In the genomic region with DNA sequence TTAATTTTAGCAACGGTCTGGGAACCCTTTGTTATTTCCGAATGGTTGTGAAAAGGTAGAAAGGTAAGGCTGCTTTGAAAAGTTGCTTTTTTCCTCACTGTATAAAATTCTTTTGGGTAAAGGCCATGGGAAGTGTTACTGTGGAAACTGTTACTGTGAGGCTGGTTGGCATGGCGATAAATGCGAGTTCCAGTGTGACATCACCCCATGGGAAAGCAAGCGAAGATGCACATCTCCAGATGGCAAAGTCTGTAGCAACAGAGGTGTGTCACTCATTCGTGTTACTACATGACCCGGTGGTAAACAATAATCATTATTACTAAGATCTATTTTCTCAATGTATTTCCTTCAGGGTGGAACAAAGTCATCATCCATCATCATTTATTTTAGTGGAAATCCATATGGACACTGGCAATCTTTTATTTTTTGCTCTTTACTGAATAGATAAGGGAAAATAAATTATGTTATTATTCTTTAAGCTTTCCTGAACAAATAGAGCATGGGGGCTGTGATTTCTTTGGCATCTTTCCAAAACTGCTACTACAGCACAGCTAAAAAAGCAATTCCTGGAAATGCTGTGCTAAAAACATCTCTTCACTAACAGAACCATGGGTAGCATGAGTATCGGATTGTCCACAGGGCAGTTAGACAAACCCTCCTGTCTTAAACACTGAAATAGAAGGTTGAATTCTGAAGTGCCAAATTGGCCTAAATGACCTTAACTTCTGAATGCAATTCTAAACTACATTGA, we compare ENCODE assay signal across 10 mouse cellular contexts.
A peak's percentile ranks its signal among the peaks of the same experiment; 100 is the strongest.
DNase-seq lines count a peak whose midpoint lies in the region; ATAC-seq and TF ChIP-seq lines count a peak whose summit lies in the region.
"Had no signal": no experiment of that assay in that cellular context is flagged by ENCODE, and none has a peak within 500 bp of the region (broad histone marks: within the 10 kb centered on the region; RNA-seq: fewer than 3 reads in every experiment).

No protein-coding gene starts in this region.

- no peak for TF ChIP-seq POLR2A in brain, embryonic 14.5 days (IDR thresholded peaks at IDR 0.05; ENCODE audit: borderline replicate concordance, extremely low read depth, insufficient read depth, insufficient read length, poor library complexity, severe bottlenecking)

- H3K4me1 ChIP-seq in midbrain, embryonic 13.5 days (replicated peaks), result peaks cover 4% of the 10 kb centered on the region
- H3K4me1 ChIP-seq in liver, embryonic 11.5 days (replicated peaks; ENCODE audit: control insufficient read depth, insufficient read depth, low read length), result no peaks in the 10 kb centered on the region
- no peaks in the 10 kb centered on the region for H3K4me1 ChIP-seq in intestine, embryonic 15.5 days (replicated peaks)
- H3K4me1 ChIP-seq: limb, embryonic 10.5 days had no signal

- no peak overlapping the region for H3K9ac ChIP-seq in midbrain, embryonic 13.5 days (replicated peaks)
- no peak overlapping the region for H3K9ac ChIP-seq in liver, embryonic 11.5 days (ENCODE audit: low read depth, low read length)
- H3K9ac ChIP-seq in intestine, embryonic 15.5 days, result no peak overlapping the region

- ATAC-seq in midbrain, embryonic 13.5 days, result peak; percentile 71; the same call in 1 of the 2 replicates
- ATAC-seq in liver, embryonic 11.5 days (replicated peaks; ENCODE audit: low FRiP score), result no peak
- ATAC-seq in intestine, embryonic 15.5 days, result no peak

- no peak overlapping the region for H3K4me2 ChIP-seq in midbrain, embryonic 13.5 days (replicated peaks)
- no peak overlapping the region for H3K4me2 ChIP-seq in liver, embryonic 11.5 days
- H3K4me2 ChIP-seq in intestine, embryonic 15.5 days (replicated peaks), result no peak overlapping the region

- H3K9me3 ChIP-seq in midbrain, embryonic 13.5 days, result no peaks in the 10 kb centered on the region
- no peaks in the 10 kb centered on the region for H3K9me3 ChIP-seq in liver, embryonic 11.5 days (ENCODE audit: control insufficient read depth, low read length)
- H3K9me3 ChIP-seq in intestine, embryonic 15.5 days, result no peaks in the 10 kb centered on the region
- H3K9me3 ChIP-seq: G1E; limb, embryonic 10.5 days had no signal

- no peaks in the 10 kb centered on the region for H3K27me3 ChIP-seq in midbrain, embryonic 13.5 days
- H3K27me3 ChIP-seq in liver, embryonic 11.5 days (replicated peaks; ENCODE audit: control insufficient read depth, insufficient read depth, low read length), result no peaks in the 10 kb centered on the region
- H3K27me3 ChIP-seq in intestine, embryonic 15.5 days (replicated peaks), result no peaks in the 10 kb centered on the region

- no peak for TF ChIP-seq CTCF in brain, embryonic 14.5 days (IDR thresholded peaks at IDR 0.05; ENCODE audit: borderline replicate concordance, extremely low read depth, insufficient read depth, insufficient read length)

- peak; percentile 70 for DNase-seq in MN1 (ENCODE audit: low spot score)
- peak; percentile 72 for DNase-seq in brain, embryonic 14.5 days (ENCODE audit: low read depth)
- peak; percentile 54 for DNase-seq in layer of hippocampus, adult 11-12 months (ENCODE audit: low spot score)
- DNase-seq in liver, embryonic 11.5 days (ENCODE audit: low spot score), result no peak
- DNase-seq in spleen, postnatal 36 days (ENCODE audit: low spot score in 2 of 2), result no peak
- DNase-seq: lung, postnatal 10 days had no signal

- WGBS in midbrain, embryonic 13.5 days, result 67% methylated on average over 8 of the region's 8 CpGs
- 75% methylated on average over 8 of the region's 8 CpGs for WGBS in liver, embryonic 11.5 days
- 66% methylated on average over 8 of the region's 8 CpGs for WGBS in intestine, embryonic 15.5 days

- H3K27ac ChIP-seq in midbrain, embryonic 13.5 days, result no peak overlapping the region
- no peak overlapping the region for H3K27ac ChIP-seq in liver, embryonic 11.5 days (ENCODE audit: low read depth, low read length)
- no peak overlapping the region for H3K27ac ChIP-seq in intestine, embryonic 15.5 days
- H3K27ac ChIP-seq: limb, embryonic 10.5 days had no signal

- no peak overlapping the region for H3K4me3 ChIP-seq in midbrain, embryonic 13.5 days (replicated peaks)
- H3K4me3 ChIP-seq in liver, embryonic 11.5 days (ENCODE audit: low read depth, low read length), result no peak overlapping the region
- no peak overlapping the region for H3K4me3 ChIP-seq in intestine, embryonic 15.5 days (replicated peaks)
- H3K4me3 ChIP-seq: limb, embryonic 10.5 days had no signal

- H3K36me3 ChIP-seq in midbrain, embryonic 13.5 days, result no peaks in the 10 kb centered on the region
- no peaks in the 10 kb centered on the region for H3K36me3 ChIP-seq in liver, embryonic 11.5 days (ENCODE audit: control insufficient read depth, insufficient read depth, low read length)
- H3K36me3 ChIP-seq in intestine, embryonic 15.5 days, result no peaks in the 10 kb centered on the region
- H3K36me3 ChIP-seq: G1E; limb, embryonic 10.5 days had no signal

Comparison
In these comparisons a context has a peak if more than half of its experiments do, and no peak if none do; other contexts are left out.
1. DNase-seq: peak in MN1 (single experiment), brain, embryonic 14.5 days (single experiment) and layer of hippocampus, adult 11-12 months (single experiment); none in liver, embryonic 11.5 days (single experiment) and spleen, postnatal 36 days (0 of 2).